Mouse (Mus musculus): ENCODE data around the gene Aarsd1. TPM values are rescaled to one million over a fixed set of nuclear protein-coding genes. Genes with fewer than 3 reads are reported as not detected.
"Not testable (repeated sequence)": the region's sequence is repeated elsewhere in the genome, so short reads cannot be mapped to it uniquely, and the experiment has no call there.

The Aarsd1 gene
- total and polyA plus RNA-seq, 2 experiments from 2014 or later = 89.8 to 101 TPM

- WGBS = 7% methylated on average over 4 of the region's 4 CpGs
- H3K4me1 ChIP-seq (ENCODE audit: insufficient read depth) = no peaks in the 10 kb centered on the region
- H3K4me2 ChIP-seq (ENCODE audit: low read depth) = no peak overlapping the region
- DNase-seq (no peak), ATAC-seq (no peak)
- H3K4me3 ChIP-seq (ENCODE audit: low read depth, low read length) = no peak overlapping the region
- no peak overlapping the region for H3K27ac ChIP-seq (ENCODE audit: low read depth, low read length)
- no peaks in the 10 kb centered on the region for H3K36me3 ChIP-seq (ENCODE audit: insufficient read depth)
- H3K9ac ChIP-seq = no peak overlapping the region
- H3K9me3 ChIP-seq (ENCODE audit: low read length) = no peaks in the 10 kb centered on the region
- no peak for TF ChIP-seq CTCF (IDR thresholded peaks at IDR 0.05; ENCODE audit: low read depth)
- peaks cover under 1% of the 10 kb centered on the region; the same call in 1 of the 2 replicates for H3K27me3 ChIP-seq (ENCODE audit: insufficient read depth, low read length)
These were observed 35.6 kb downstream of the Aarsd1 start for GRCm38 (mm10) chr11:101381817-101382216.

GRCm38 (mm10) chr11:101378926-101379325 is 38.5 kb downstream of the Aarsd1 start:
- ATAC-seq (no peak), DNase-seq (no peak)

GRCm38 (mm10) chr11:101378196-101378595 is 39.2 kb downstream of the Aarsd1 start:
- not testable (repeated sequence) for DNase-seq; ATAC-seq; H3K9me3 ChIP-seq (ENCODE audit: low read length); H3K4me2 ChIP-seq (ENCODE audit: low read depth); H3K27me3 ChIP-seq (ENCODE audit: insufficient read depth, low read length); H3K4me1 ChIP-seq (ENCODE audit: insufficient read depth); H3K4me3 ChIP-seq (ENCODE audit: low read depth, low read length); H3K9ac ChIP-seq; H3K36me3 ChIP-seq (ENCODE audit: insufficient read depth); H3K27ac ChIP-seq (ENCODE audit: low read depth, low read length)
- WGBS = 92% methylated on average over 8 of the region's 8 CpGs

More at GRCm38 (mm10) chr11:101378926-101379325, 38.5 kb downstream of the Aarsd1 start:
- H3K4me2 ChIP-seq (ENCODE audit: low read depth) = no peak overlapping the region
- no peak overlapping the region for H3K9ac ChIP-seq
- no peak for TF ChIP-seq CTCF (IDR thresholded peaks at IDR 0.05; ENCODE audit: low read depth)
- no peaks in the 10 kb centered on the region for H3K4me1 ChIP-seq (ENCODE audit: insufficient read depth)
- no peaks in the 10 kb centered on the region for H3K36me3 ChIP-seq (ENCODE audit: insufficient read depth)
- H3K27me3 ChIP-seq (ENCODE audit: insufficient read depth, low read length) = peaks cover 3% of the 10 kb centered on the region; the same call in 1 of the 2 replicates
- no peak overlapping the region for H3K27ac ChIP-seq (ENCODE audit: low read depth, low read length)
- WGBS = 82% methylated on average over 6 of the region's 6 CpGs
- no peak overlapping the region for H3K4me3 ChIP-seq (ENCODE audit: low read depth, low read length)
- no peaks in the 10 kb centered on the region for H3K9me3 ChIP-seq (ENCODE audit: low read length)

GRCm38 (mm10) chr11:101374421-101374938 is 42.9 kb downstream of the Aarsd1 start:
- no peak overlapping the region for H3K9ac ChIP-seq
- no peak for DNase-seq
- ATAC-seq = no peak
- H3K36me3 ChIP-seq (ENCODE audit: insufficient read depth) = no peaks in the 10 kb centered on the region
- peaks cover 3% of the 10 kb centered on the region; the same call in 1 of the 2 replicates for H3K27me3 ChIP-seq (ENCODE audit: insufficient read depth, low read length)
- WGBS = 53% methylated on average over 7 of the region's 7 CpGs
- no peak overlapping the region for H3K4me2 ChIP-seq (ENCODE audit: low read depth)
- no peak for TF ChIP-seq CTCF (IDR thresholded peaks at IDR 0.05; ENCODE audit: low read depth)
- no peak overlapping the region for H3K27ac ChIP-seq (ENCODE audit: low read depth, low read length)
- H3K4me1 ChIP-seq (ENCODE audit: insufficient read depth) = no peaks in the 10 kb centered on the region
- H3K9me3 ChIP-seq (ENCODE audit: low read length) = no peaks in the 10 kb centered on the region
- no peak overlapping the region for H3K4me3 ChIP-seq (ENCODE audit: low read depth, low read length)

GRCm38 (mm10) chr11:101370141-101370540 is 47.3 kb downstream of the Aarsd1 start:
- Histone ChIP-seq H3K4me1 (ENCODE audit: insufficient read depth) (no peaks in the 10 kb centered on the region), H3K36me3 (ENCODE audit: insufficient read depth) (no peaks in the 10 kb centered on the region), H3K4me2 (ENCODE audit: low read depth) (no peak overlapping the region), H3K27ac (ENCODE audit: low read depth, low read length) (no peak overlapping the region), H3K9ac (no peak overlapping the region), H3K27me3 (ENCODE audit: insufficient read depth, low read length) (no peaks in the 10 kb centered on the region), H3K4me3 (ENCODE audit: low read depth, low read length) (no peak overlapping the region), H3K9me3 (ENCODE audit: low read length) (no peaks in the 10 kb centered on the region)
- ATAC-seq (no peak), DNase-seq (no peak)
- no peak for TF ChIP-seq CTCF (IDR thresholded peaks at IDR 0.05; ENCODE audit: low read depth)
- 75% methylated on average over 5 of the region's 5 CpGs for WGBS

GRCm38 (mm10) chr11:101367326-101367935 is 50.0 kb downstream of the Aarsd1 start, which contains the start of gene G6pc:
G6pc (plus strand) TSS chr11:101367561.
- Histone ChIP-seq H3K4me3 (ENCODE audit: low read depth, low read length) (no peak within 1 kb of the TSS), H3K9ac (no peak within 1 kb of the TSS), H3K27me3 (ENCODE audit: insufficient read depth, low read length) (no peaks in the 10 kb centered on the region), H3K9me3 (ENCODE audit: low read length) (no peaks in the 10 kb centered on the region), H3K36me3 (ENCODE audit: insufficient read depth) (no peaks in the 10 kb centered on the region), H3K27ac (ENCODE audit: low read depth, low read length) (no peak within 1 kb of the TSS), H3K4me1 (ENCODE audit: insufficient read depth) (no peaks in the 10 kb centered on the region), H3K4me2 (ENCODE audit: low read depth) (no peak within 1 kb of the TSS)
- no peak for ATAC-seq
- no peak for DNase-seq
- WGBS = 88% methylated on average over 8 of the region's 8 CpGs
- no peak for TF ChIP-seq CTCF (IDR thresholded peaks at IDR 0.05; ENCODE audit: low read depth)

- no peak for DNase-seq
- no peak overlapping the region for H3K27ac ChIP-seq (ENCODE audit: low read depth, low read length)
These were observed 52.9 kb downstream of the Aarsd1 start for GRCm38 (mm10) chr11:101364531-101364931.

More at GRCm38 (mm10) chr11:101364531-101364931, 52.9 kb downstream of the Aarsd1 start:
- no peak overlapping the region for H3K9ac ChIP-seq
- H3K9me3 ChIP-seq (ENCODE audit: low read length) = no peaks in the 10 kb centered on the region
- H3K4me3 ChIP-seq (ENCODE audit: low read depth, low read length) = no peak overlapping the region
- no peak for TF ChIP-seq CTCF (IDR thresholded peaks at IDR 0.05; ENCODE audit: low read depth)
- no peaks in the 10 kb centered on the region for H3K4me1 ChIP-seq (ENCODE audit: insufficient read depth)
- H3K4me2 ChIP-seq (ENCODE audit: low read depth) = no peak overlapping the region
- H3K27me3 ChIP-seq (ENCODE audit: insufficient read depth, low read length) = no peaks in the 10 kb centered on the region
- H3K36me3 ChIP-seq (ENCODE audit: insufficient read depth) = no peaks in the 10 kb centered on the region
- ATAC-seq = no peak
- 86% methylated on average over 5 of the region's 5 CpGs for WGBS
